Mouse (Mus musculus) liver, embryonic 16.5 days (tissue): ENCODE data around the gene Glipr1l1. TPM values are rescaled to one million over a fixed set of nuclear protein-coding genes. Genes with fewer than 3 reads are reported as not detected.
"Not testable (repeated sequence)": the region's sequence is repeated elsewhere in the genome, so short reads cannot be mapped to it uniquely, and the experiment has no call there.

ENCODE experiments used
- ATAC-seq: fragments of 200-750 bp; cut with Nextera tagmentation; 2 replicates; pipeline ENCODE4 v1.8.0; 2017; ENCODE audit warnings: low read depth, mild to moderate bottlenecking, moderate number of reproducible peaks, moderate library complexity
- H3K27ac ChIP-seq: fragments of 300-500 bp; sonication (generic); 2 replicates; pipeline ENCODE4 v1.5.1; 2014; ENCODE audit warnings: mild to moderate bottlenecking, low read length
- H3K27me3 ChIP-seq: fragments of 300-500 bp; sonication (generic); 2 replicates; pipeline ENCODE4 v1.6.1; 2014; ENCODE audit warnings: low read depth, low read length, mixed read lengths; ENCODE audit not compliant: control insufficient read depth, insufficient read depth
- H3K36me3 ChIP-seq: fragments of 300-500 bp; sonication (generic); 2 replicates; pipeline ENCODE4 v1.6.1; 2014; ENCODE audit warnings: mild to moderate bottlenecking; ENCODE audit not compliant: control insufficient read depth, insufficient read depth
- H3K4me1 ChIP-seq: fragments of 300-500 bp; sonication (generic); 2 replicates; pipeline ENCODE4 v1.6.1; 2014; ENCODE audit warnings: low read depth, low read length, mixed read lengths; ENCODE audit not compliant: control insufficient read depth
- H3K4me2 ChIP-seq: fragments of 300-500 bp; sonication (generic); 2 replicates; pipeline ENCODE4 v1.6.1; 2014; ENCODE audit warnings: low read depth, low read length, mixed read lengths
- H3K4me3 ChIP-seq: fragments of 300-500 bp; sonication (generic); 2 replicates; pipeline ENCODE4 v1.5.1; 2014; ENCODE audit warnings: low read depth, mild to moderate bottlenecking, low read length
- H3K9ac ChIP-seq: fragments of 300-500 bp; sonication (generic); 2 replicates; pipeline ENCODE4 v1.6.1; 2014; ENCODE audit warnings: low read depth, low read length
- H3K9me3 ChIP-seq: fragments of 300-500 bp; sonication (generic); replicated peaks from 2 replicates; pipeline ENCODE4 v1.6.1; 2016; ENCODE audit warnings: low read length; ENCODE audit not compliant: control insufficient read depth
- WGBS: fragments of 180-500 bp; shearing (Covaris S2); extraction: QIAGEN DNeasy Blood & Tissue Kit; methylation state at CpG from one replicate; pipeline ENCODE4 v1.1.7; 2014; ENCODE audit not compliant: insufficient replicate concordance; 5-methylcytosine and 5-hydroxymethylcytosine counted together
- polyA plus RNA-seq: library from polyadenylated mRNA; unstranded; fragments of >200 nt; fragmentation: Nextera tagmentation; extraction: Ambion mirVana; gene quantifications from 2 replicates; pipeline ENCODE4 v1.2.1, GENCODE M21; 2015

The Glipr1l1 gene
- not detected in 2 replicates for polyA plus RNA-seq

DNA sequence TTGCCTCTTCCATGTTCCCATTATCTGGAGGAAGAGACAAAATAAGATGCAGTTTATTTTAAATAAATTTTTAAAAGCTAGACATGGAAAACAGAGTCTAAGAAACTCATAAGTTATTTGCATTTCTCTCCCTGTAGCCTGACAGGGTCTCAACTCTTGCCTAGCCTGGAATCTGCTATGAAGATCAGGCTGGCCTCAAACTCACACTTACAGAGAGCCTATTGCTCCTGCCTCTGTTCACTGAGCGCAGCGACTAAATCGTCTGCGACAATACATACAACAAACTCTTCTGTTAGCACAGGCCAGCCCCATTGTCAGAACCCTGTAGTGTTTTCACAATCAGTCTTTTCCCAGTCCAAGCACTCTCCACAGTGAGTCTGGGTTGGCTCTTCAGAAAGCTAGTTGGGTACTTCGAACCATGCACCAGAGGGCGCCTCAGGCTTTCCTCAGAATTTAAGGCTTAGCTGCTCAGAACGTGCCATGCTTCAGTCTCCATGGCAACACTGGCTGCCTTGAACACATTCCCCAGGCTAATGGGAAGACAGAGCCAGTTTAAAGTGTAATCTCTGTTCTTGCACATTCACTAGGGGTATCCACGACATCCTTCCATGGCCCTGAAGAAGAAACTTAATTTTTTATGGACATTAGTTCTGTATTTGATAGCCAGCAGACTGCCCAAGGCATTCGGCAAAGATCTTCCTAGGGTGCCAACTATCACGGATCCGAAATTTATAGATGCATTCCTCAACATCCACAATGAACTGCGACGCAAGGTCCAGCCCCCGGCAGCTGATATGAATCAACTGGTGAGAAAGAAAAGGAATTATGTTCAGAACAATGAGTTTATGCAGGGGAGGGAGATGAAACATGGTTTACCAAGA lies at the start of gene Glipr1l1:
TSS of gene Glipr1l1 (plus strand) at position 488 of the 881 bp plus-strand sequence.
- Histone ChIP-seq H3K36me3 (no peaks in the 10 kb centered on the region), H3K27me3 (no peaks in the 10 kb centered on the region), H3K27ac (no peak within 1 kb of the TSS), H3K4me3 (no peak within 1 kb of the TSS), H3K9ac (no peak within 1 kb of the TSS), H3K4me1 (no peaks in the 10 kb centered on the region), H3K4me2 (no peak within 1 kb of the TSS), H3K9me3 (no peaks in the 10 kb centered on the region)
- WGBS, result 48% methylated on average over 14 of the region's 14 CpGs
- ATAC-seq, result no peak

DNA sequence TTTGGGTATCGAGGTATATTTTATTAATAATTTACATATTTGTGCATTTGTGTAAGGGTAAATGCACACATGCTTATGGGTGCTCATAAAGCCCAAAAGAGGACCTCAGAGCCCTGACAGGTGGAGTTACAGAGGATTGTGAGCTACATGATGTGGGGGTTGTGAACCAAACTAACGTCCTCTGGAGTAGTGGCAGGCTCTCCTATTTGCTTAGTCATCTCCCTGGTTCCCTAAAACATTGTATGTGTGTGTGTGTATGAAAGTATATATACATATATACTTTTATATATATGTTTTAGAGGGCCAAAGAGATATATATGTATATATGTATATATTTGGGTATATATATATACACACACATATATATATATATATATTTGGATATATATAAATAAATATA lies 36.4 kb upstream of the Glipr1l1 start:
- Histone ChIP-seq H3K4me2 (no peak overlapping the region), H3K4me3 (no peak overlapping the region), H3K9ac (no peak overlapping the region), H3K36me3 (no peaks in the 10 kb centered on the region), H3K4me1 (no peaks in the 10 kb centered on the region), H3K27ac (no peak overlapping the region), H3K27me3 (no peaks in the 10 kb centered on the region), H3K9me3 (no peaks in the 10 kb centered on the region)
- 31% methylated on average over 2 of the region's 2 CpGs for WGBS
- ATAC-seq, result no peak

DNA sequence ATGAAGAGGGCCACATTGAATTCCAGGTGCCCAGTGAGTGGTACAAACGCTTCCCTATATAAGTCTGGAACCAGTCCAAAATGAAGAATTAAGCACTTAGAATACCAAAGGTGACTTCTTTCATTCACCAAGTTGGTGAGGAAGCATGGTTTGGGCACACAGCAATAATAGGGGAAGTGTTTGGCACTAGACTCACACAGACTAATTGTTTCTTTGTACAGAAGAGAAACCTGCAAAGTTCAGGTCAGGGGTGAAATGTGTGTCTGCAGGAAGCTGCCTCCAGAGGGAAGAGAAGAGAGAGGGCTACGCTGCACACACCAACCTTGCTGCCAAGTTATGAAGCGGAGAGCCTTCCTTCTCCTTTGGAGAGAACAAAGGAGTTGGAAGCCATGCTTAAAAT lies 31.3 kb upstream of the Glipr1l1 start:
- 63% methylated on average over 3 of the region's 3 CpGs for WGBS
- not testable (repeated sequence) for H3K27ac ChIP-seq, H3K4me3 ChIP-seq, H3K9ac ChIP-seq, H3K4me1 ChIP-seq, H3K36me3 ChIP-seq, H3K4me2 ChIP-seq, H3K9me3 ChIP-seq, H3K27me3 ChIP-seq, ATAC-seq

DNA sequence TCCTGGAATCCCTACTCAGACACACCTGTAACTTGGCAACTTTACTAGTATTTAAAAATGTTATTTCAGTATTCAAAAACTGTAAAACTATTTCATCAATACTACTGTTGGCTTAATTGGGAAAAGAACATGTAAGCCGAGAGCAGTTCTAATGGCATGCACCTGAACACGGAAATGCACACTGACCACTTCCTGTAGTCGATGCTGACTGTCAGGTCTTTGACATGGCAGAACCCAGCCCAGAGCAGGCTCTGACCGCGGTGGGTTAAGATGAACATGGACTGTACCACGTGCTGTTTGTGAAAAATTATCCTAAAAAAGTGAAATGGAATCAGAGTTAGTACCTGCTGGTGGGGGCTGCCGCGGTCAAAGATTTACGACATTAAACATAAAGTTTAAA lies 16.5 kb upstream of the Glipr1l1 start:
- ATAC-seq, H3K4me1 ChIP-seq, H3K9me3 ChIP-seq, H3K9ac ChIP-seq, H3K27ac ChIP-seq, H3K27me3 ChIP-seq, H3K4me3 ChIP-seq, H3K4me2 ChIP-seq, H3K36me3 ChIP-seq: not testable (repeated sequence)
- WGBS, result 45% methylated on average over 9 of the region's 9 CpGs

DNA sequence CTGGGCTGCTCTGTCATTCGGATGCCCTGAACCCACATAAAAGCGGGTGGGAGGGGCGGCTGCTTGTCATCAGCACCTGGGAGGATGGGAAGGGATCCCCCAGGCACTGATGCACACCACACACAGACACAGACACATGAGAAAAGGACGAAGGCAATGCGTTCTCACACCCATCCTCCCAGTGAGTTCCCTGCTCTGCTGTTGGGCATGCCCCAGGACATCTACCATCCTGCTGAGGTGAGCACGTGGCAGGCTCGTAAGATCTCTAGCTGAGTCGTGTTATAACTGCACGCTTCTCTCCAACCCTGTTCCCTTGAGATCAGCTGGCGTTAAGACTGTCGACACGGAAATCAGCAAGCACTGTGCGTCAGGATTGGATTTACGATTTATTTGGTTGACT lies 15.7 kb upstream of the Glipr1l1 start:
- 57% methylated on average over 14 of the region's 14 CpGs for WGBS
- H3K4me1 ChIP-seq, H3K27me3 ChIP-seq, H3K9ac ChIP-seq, H3K4me2 ChIP-seq, H3K27ac ChIP-seq, H3K36me3 ChIP-seq, ATAC-seq, H3K4me3 ChIP-seq, H3K9me3 ChIP-seq: not testable (repeated sequence)

DNA sequence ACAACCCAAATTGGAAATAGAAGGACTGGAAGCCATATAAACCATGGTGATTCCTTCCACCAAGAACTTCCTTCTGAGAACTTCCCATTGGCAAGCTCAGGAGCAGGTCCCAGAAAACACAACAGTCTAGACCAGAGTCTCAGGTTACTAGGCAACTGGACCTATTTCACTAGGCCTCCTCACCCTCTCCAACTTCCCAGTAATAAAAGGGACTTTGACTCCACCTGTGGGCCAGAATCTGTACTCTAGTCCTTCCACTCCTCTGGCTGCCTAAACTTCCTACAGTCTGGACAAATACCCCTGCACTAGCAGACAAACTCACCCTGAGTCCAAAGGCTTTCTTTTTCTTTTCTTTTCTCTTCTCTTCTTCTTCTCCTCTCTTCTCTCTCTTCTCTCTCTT lies 8.8 kb upstream of the Glipr1l1 start:
- no peak for ATAC-seq

DNA sequence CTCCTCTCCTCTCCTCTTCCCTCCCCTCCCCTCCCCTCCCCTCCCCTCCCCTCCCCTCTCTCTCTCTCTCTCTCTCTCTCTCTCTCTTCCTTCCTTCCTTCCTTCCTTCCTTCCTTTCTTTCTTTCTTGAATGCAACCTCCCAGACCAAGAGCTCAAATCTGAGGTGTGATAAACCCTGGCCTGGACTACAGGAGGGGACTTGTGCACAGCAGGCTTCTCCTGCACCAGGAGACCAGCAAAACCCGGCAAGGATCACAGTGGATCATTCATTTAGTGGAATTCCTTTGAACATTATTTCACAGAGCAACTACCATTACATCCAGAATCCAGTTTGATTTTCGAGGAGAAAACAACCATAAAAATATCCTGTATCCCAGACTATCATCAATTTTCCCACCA lies 8.0 kb upstream of the Glipr1l1 start:
- H3K9me3 ChIP-seq, H3K27ac ChIP-seq, ATAC-seq, H3K27me3 ChIP-seq, H3K9ac ChIP-seq, H3K4me3 ChIP-seq, H3K4me1 ChIP-seq, H3K4me2 ChIP-seq, H3K36me3 ChIP-seq: not testable (repeated sequence)
- WGBS, result 37% methylated on average over 2 of the region's 2 CpGs

More for the DNA sequence above, 8.8 kb upstream of the Glipr1l1 start:
- no peaks in the 10 kb centered on the region for H3K9me3 ChIP-seq
- H3K4me3 ChIP-seq, result no peak overlapping the region
- no peaks in the 10 kb centered on the region for H3K27me3 ChIP-seq
- H3K4me1 ChIP-seq, result no peaks in the 10 kb centered on the region
- no peak overlapping the region for H3K9ac ChIP-seq
- H3K36me3 ChIP-seq, result no peaks in the 10 kb centered on the region
- H3K4me2 ChIP-seq, result no peak overlapping the region
- no peak overlapping the region for H3K27ac ChIP-seq

DNA sequence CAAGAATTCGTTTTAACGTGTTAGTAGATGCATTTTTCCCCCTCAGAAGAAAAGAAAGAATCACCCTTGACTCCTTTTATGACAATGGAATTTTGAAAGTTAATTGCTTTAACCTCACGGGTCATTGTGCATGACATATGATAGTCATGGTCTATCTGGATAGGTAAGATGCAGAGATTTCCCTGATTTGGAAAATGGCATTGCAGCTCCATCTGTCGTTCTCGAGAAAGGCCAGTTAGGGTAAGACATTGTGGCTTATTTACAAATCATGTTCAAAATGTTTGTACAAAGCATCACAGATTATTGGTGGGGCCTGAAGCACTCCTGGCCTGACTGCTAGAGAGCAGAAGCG lies 570 bp downstream of the Glipr1l1 start:
- ATAC-seq, H3K27ac ChIP-seq, H3K27me3 ChIP-seq, H3K4me3 ChIP-seq, H3K36me3 ChIP-seq, H3K9ac ChIP-seq, H3K4me1 ChIP-seq, H3K9me3 ChIP-seq, H3K4me2 ChIP-seq: not testable (repeated sequence)
- 55% methylated on average over 6 of the region's 6 CpGs for WGBS

DNA sequence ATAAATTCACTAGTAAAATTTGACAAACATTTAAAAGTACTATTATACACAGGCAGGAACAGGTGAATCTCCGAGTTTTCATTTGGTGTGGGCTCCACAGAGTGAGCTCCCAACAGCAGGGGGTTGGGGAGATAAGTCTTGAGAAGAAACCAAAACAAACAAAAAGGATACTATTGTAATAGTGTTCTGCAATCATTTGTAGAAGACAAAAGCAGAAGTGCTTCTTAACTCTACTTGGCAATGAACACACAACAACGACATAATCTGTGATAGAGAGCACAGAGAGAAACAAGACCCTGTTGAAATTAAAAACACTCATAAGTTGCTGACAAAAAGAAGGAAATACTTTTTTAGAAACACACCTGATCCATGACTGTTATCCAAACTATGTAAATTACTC lies 20.1 kb downstream of the Glipr1l1 start:
- no peak for ATAC-seq
- no peak overlapping the region for H3K27ac ChIP-seq
- WGBS, result 24% methylated on average over 2 of the region's 2 CpGs

More for the DNA sequence above, 20.1 kb downstream of the Glipr1l1 start:
- H3K9ac ChIP-seq, result no peak overlapping the region
- H3K27me3 ChIP-seq, result no peaks in the 10 kb centered on the region
- no peaks in the 10 kb centered on the region for H3K4me1 ChIP-seq
- H3K9me3 ChIP-seq, result no peaks in the 10 kb centered on the region
- H3K36me3 ChIP-seq, result no peaks in the 10 kb centered on the region
- H3K4me2 ChIP-seq, result no peak overlapping the region
- no peak overlapping the region for H3K4me3 ChIP-seq
